Mouse (Mus musculus): ENCODE measurements around the gene Klk1b16.

- TF ChIP-seq CTCF (conservative IDR thresholded peaks at IDR 0.05; ENCODE audit: low read length) (no peak), NANOG (IDR thresholded peaks at IDR 0.05; ENCODE audit: borderline replicate concordance, low read length) (no peak), POU5F1 (IDR thresholded peaks at IDR 0.05; ENCODE audit: borderline replicate concordance, low read length) (no peak)
These were observed at the start of gene Klk1b16 for GRCm38 (mm10) chr7:44136467-44136866.
